Mouse (Mus musculus) lung, embryonic 14.5 days (tissue): ENCODE measurements at regions not wholly inside any gene's neighbourhood (a gene's known extent, or its start where the extent isn't known, plus 50 kb on each side); places are given as distances from the start of the nearest gene placed in this dataset.
A peak's percentile ranks its signal among the peaks of the same experiment; 100 is the strongest.

Source experiments
- ATAC-seq: fragments of 200-750 bp; cut with Nextera tagmentation; 2 replicates; pipeline ENCODE4 v1.8.0; 2017; ENCODE audit warnings: mild to moderate bottlenecking, moderate TSS enrichment, moderate library complexity; ENCODE audit not compliant: insufficient read depth
- DNase-seq: peaks from one replicate; pipeline ENCODE4 v3.0.0-alpha.2; 2015
- H3K27ac ChIP-seq: fragments of 300-500 bp; sonication (generic); 2 replicates; pipeline ENCODE4 v1.5.1; 2014; ENCODE audit warnings: low read depth, mild to moderate bottlenecking, moderate library complexity
- H3K27me3 ChIP-seq: fragments of 300-500 bp; sonication (generic); 2 replicates; pipeline ENCODE4 v1.6.1; 2014; ENCODE audit warnings: low read length, control low read depth; ENCODE audit not compliant: insufficient read depth
- H3K36me3 ChIP-seq: fragments of 300-500 bp; sonication (generic); 2 replicates; pipeline ENCODE4 v1.6.1; 2014; ENCODE audit warnings: control low read depth; ENCODE audit not compliant: insufficient read depth
- H3K4me1 ChIP-seq: fragments of 300-500 bp; sonication (generic); 2 replicates; pipeline ENCODE4 v1.6.1; 2014; ENCODE audit warnings: antibody characterized with exemption, control low read depth; ENCODE audit not compliant: insufficient read depth
- H3K4me2 ChIP-seq: fragments of 300-500 bp; sonication (generic); 2 replicates; pipeline ENCODE4 v1.6.1; 2014; ENCODE audit warnings: mild to moderate bottlenecking
- H3K4me3 ChIP-seq: fragments of 300-500 bp; sonication (generic); 2 replicates; pipeline ENCODE4 v1.5.1; 2014; ENCODE audit warnings: low read depth, low read length
- H3K9ac ChIP-seq: fragments of 300-500 bp; sonication (generic); 2 replicates; pipeline ENCODE4 v1.6.1; 2014
- H3K9me3 ChIP-seq: fragments of 300-500 bp; sonication (generic); 2 replicates; pipeline ENCODE4 v1.6.1; 2016; ENCODE audit warnings: low read depth, low read length, control low read depth
- CTCF ChIP-seq: IDR thresholded peaks from 2 replicates; pipeline ENCODE4 v1.5.1; 2016; ENCODE audit warnings: antibody characterized with exemption, low read depth
- WGBS: fragments of 180-500 bp; shearing (Covaris S2); extraction: QIAGEN DNeasy Blood & Tissue Kit; methylation state at CpG from one replicate; pipeline ENCODE4 v1.1.7; 2014; 5-methylcytosine and 5-hydroxymethylcytosine counted together

- H3K9me3 ChIP-seq: no peaks in the 10 kb centered on the region
- TF ChIP-seq CTCF: no peak
- no peak overlapping the region for H3K4me3 ChIP-seq
- ATAC-seq (no peak), DNase-seq (no peak)
- H3K4me1 ChIP-seq: no peaks in the 10 kb centered on the region
- H3K36me3 ChIP-seq: no peaks in the 10 kb centered on the region
- no peak overlapping the region for H3K9ac ChIP-seq
- 96% methylated on average over 1 of the region's 1 CpGs for WGBS
- H3K4me2 ChIP-seq: no peak overlapping the region
- H3K27me3 ChIP-seq: no peaks in the 10 kb centered on the region
- H3K27ac ChIP-seq: no peak overlapping the region
Measured at GRCm38 (mm10) chr16:26169382-26169781, 63.8 kb upstream of the P3h2 start.

GRCm38 (mm10) chr16:26168216-26168615 lies 62.6 kb upstream of the P3h2 start:
- no peak overlapping the region for H3K4me3 ChIP-seq
- H3K9ac ChIP-seq: no peak overlapping the region
- no peaks in the 10 kb centered on the region for H3K9me3 ChIP-seq
- DNase-seq: no peak
- no peaks in the 10 kb centered on the region for H3K27me3 ChIP-seq
- WGBS: 84% methylated on average over 2 of the region's 2 CpGs
- ATAC-seq: no peak
- TF ChIP-seq CTCF: no peak
- no peaks in the 10 kb centered on the region for H3K4me1 ChIP-seq
- no peaks in the 10 kb centered on the region for H3K36me3 ChIP-seq
- H3K27ac ChIP-seq: no peak overlapping the region
- no peak overlapping the region for H3K4me2 ChIP-seq

- no peak for TF ChIP-seq CTCF
- Histone ChIP-seq H3K27me3 (no peaks in the 10 kb centered on the region), H3K27ac (no peak overlapping the region), H3K9ac (no peak overlapping the region), H3K4me2 (no peak overlapping the region), H3K36me3 (no peaks in the 10 kb centered on the region), H3K4me1 (no peaks in the 10 kb centered on the region), H3K9me3 (no peaks in the 10 kb centered on the region), H3K4me3 (no peak overlapping the region)
- ATAC-seq (no peak), DNase-seq (peak; percentile 32)
- 22% methylated on average over 4 of the region's 4 CpGs for WGBS
Measured at GRCm38 (mm10) chr16:26164066-26164465, 58.5 kb upstream of the P3h2 start.

GRCm38 (mm10) chr16:26163401-26163800 lies 57.8 kb upstream of the P3h2 start:
- DNase-seq (peak; percentile 18), ATAC-seq (no peak)
- no peaks in the 10 kb centered on the region for H3K4me1 ChIP-seq
- H3K27me3 ChIP-seq: no peaks in the 10 kb centered on the region
- H3K4me2 ChIP-seq: no peak overlapping the region
- 44% methylated on average over 2 of the region's 2 CpGs for WGBS
- no peak overlapping the region for H3K9ac ChIP-seq
- TF ChIP-seq CTCF: no peak
- no peak overlapping the region for H3K4me3 ChIP-seq
- H3K36me3 ChIP-seq: no peaks in the 10 kb centered on the region
- H3K27ac ChIP-seq: no peak overlapping the region
- H3K9me3 ChIP-seq: no peaks in the 10 kb centered on the region

GRCm38 (mm10) chr16:26157606-26158005 lies 52.0 kb upstream of the P3h2 start:
- no peak overlapping the region for H3K4me3 ChIP-seq
- ATAC-seq (no peak), DNase-seq (no peak)
- 72% methylated on average over 5 of the region's 5 CpGs for WGBS
- no peaks in the 10 kb centered on the region for H3K36me3 ChIP-seq
- no peaks in the 10 kb centered on the region for H3K4me1 ChIP-seq
- no peak overlapping the region for H3K4me2 ChIP-seq
- no peak for TF ChIP-seq CTCF
- no peak overlapping the region for H3K27ac ChIP-seq
- H3K27me3 ChIP-seq: no peaks in the 10 kb centered on the region
- no peaks in the 10 kb centered on the region for H3K9me3 ChIP-seq
- H3K9ac ChIP-seq: no peak overlapping the region
